Mouse (Mus musculus) stomach, postnatal 0 days (tissue): Measurements from ENCODE around the gene Coro1b.

Experiments
- CTCF ChIP-seq: IDR thresholded peaks from 2 replicates; pipeline ENCODE4 v1.5.1; 2016; ENCODE audit warnings: antibody characterized with exemption, low read depth, mild to moderate bottlenecking, moderate library complexity
- EP300 ChIP-seq: optimal IDR thresholded peaks from 2 replicates; pipeline ENCODE3; 2016; ENCODE audit warnings: antibody characterized with exemption

DNA sequence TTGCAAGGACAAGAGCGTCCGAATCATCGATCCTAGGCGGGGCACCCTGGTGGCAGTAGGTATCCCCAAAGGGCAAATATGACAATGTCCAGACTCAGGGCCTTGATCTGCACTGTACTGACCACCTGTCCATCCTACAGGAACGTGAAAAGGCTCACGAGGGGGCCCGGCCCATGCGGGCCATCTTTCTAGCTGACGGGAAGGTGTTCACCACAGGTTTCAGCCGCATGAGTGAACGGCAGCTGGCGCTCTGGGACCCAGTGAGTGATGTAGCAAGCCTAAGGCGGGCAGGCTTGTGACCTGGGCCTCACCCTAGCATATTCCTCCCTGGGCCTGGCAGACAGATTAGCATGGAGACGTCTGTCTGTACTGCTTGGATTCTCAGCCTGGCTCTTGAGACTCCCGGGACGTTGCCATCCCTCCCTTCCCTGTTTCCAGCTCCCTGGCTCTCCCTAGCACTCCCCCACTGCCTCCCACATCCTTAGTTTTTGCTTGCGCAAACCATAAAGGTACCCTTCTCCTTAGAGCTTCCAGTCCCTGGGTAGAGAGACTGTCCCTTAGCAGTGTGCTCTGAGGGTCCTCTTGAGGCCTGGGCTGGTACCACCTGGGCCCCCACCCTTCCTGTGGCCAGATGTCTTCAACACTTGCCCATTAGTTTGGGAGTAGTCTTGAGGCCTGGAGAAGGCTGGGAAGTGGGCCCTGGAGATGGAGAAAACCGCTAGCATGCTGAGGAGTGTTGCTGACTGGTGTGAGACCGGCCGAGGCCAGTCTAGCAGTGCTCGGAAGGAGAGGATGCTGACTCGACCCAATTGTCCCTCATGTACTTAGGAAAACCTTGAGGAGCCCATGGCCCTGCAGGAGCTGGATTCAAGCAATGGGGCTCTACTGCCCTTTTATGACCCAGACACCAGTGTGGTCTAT is 2.4 kb downstream of the Coro1b start:
- TF ChIP-seq CTCF: no peak
- TF ChIP-seq EP300: no peak
